Mouse (Mus musculus) mesoderm, embryonic 11.5 days (tissue): ENCODE results near the gene Cdk5r2.

Source experiments
- DNase-seq: peaks from one replicate; pipeline ENCODE4 v3.0.0-alpha.2; 2012; ENCODE audit warnings: low read depth, low spot score

The Cdk5r2 gene

GRCm38 (mm10) chr1:74892351-74893133, 37.8 kb downstream of the Cdk5r2 start:
- DNase-seq = no peak

- DNase-seq = peak; percentile 70
Measured at GRCm38 (mm10) chr1:74893134-74893855, 38.6 kb downstream of the Cdk5r2 start, which contains the start of gene Cryba2. Gene Cryba2 (minus strand): TSS chr1:74893143.

DNA sequence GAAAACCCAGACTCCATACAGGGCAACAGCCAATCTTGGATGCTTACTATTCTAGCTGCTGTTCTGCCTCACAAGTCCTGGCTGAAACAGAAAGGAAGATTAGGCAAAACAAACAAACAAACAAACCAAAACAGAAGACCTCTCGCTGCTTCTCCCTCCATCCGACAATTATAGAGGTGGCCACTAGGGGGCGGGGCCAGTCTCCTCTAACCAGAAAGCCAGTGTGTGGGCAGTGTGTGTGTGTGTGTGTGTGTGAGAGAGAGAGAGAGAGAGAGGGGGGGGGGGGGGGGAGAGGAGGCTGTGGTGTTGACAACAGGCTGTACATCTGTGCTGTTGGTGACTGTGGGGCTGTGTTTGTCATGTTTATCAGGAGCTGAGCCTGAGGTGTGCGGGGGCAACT, 40.2 kb downstream of the Cdk5r2 start:
- no peak for DNase-seq

- no peak for DNase-seq
Measured at GRCm38 (mm10) chr1:74897976-74898375, 43.2 kb downstream of the Cdk5r2 start.

DNA sequence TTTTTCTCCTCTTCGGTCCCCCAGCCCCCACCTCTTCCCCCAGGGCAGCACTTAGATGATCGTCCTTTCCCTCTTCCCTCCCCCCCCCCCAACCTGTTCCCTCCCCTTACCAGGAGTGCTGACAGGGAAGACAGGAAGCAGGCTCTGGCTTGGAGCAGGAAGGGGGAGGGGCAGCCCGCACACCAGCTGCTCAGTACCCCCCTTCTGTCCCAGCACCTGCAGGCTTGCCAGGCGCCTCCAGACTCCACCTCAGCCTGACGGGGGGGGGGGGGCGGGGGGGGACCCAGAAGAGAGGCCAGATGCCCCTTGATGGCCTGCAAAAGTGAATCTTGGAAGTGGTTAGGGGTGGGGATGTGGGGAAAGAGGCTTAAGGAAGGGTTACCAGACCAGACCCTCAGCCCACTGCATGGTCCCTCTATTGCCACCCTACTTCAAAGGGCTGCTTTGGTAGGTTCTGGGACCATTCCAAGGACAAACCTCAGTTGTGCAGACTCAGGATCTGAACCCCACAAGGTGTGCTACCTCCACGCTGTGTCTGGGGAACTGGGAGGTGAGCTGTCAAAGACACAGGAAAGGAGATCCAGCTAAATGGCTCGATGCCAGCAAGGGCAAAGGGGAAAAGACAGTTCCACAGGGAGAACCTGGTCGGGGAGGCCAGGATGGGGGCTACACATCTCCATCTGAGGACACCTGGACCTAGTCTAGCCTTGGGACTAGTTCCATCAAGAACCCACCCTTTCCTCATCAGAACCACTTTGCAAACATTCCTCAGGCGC, 44.1 kb downstream of the Cdk5r2 start:
- DNase-seq = no peak

DNA sequence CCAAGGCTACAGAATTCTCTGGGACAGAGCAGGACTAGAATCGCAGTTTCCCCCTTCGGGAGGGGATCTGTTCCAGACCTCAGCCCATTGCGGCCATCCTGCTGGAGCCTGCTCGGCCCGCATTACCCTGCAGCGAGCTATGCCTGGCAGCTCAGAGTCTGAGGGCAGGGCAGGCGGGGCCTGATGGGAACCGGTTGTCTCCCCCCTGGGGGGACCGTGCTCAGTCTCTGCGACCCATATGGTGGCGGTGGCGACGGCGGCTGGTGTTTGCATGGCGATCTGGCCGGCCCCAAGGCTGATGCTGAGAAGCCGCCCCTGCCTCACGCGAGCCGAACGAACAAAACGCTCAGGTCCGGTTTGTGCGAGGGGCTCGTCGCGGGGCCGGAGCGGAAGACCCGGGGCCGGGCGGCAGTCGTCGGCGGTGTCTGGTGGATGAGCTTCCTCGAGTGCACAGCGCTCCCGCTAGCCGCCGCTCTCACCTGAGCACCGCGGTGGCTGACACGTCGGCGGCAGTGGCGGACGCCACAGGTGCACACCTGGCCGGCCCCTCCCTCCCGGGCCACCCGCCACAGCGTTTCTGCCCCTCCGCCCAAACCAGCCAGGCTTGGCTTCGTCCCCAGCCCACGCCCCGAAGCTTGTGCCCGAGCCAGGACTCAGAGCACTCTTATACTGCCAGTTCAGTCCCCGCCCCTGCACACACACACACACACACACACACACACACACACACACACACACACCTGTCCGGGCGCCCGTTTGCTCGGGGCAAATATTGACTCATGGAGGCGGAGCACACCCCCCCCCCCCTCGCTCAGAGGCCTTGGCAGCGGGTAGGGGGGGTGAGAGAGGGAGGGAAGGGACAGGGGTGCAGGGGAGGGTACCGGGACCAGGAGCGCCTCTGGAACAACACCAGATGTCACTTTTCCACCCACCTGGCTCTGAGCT, 45.9 kb downstream of the Cdk5r2 start:
- DNase-seq = no peak

DNA sequence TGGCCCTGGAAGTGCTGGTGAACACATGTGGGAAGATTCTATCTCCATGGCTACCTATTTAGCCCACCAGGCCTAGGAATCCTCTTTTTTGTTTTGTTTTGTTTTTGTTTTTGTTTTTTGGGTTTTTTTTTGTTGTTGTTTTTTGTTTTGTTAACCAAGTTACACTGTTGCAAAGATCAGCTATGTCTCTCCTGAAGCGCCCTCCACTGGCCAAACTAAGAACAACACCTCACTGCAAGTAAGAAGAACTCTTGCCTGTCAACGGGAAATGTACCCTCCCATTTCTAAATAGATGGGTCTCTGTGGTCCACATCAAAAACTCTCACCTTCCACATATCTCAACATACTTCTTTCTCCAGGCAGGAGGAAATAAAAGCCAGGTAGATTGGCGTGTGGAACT, 47.0 kb downstream of the Cdk5r2 start:
- peak; percentile 66 for DNase-seq

- DNase-seq = no peak
Measured at GRCm38 (mm10) chr1:74902191-74902590, 47.5 kb downstream of the Cdk5r2 start.
